Mouse (Mus musculus): ENCODE data around the gene Hepacam2. TPM values are rescaled to one million over a fixed set of nuclear protein-coding genes. Genes with fewer than 3 reads are reported as not detected.

Hepacam2 gene
- total and polyA plus RNA-seq, 2 experiments from 2014 or later: not detected

GRCm38 (mm10) chr6:3485133-3485532 lies 13.0 kb downstream of the Hepacam2 start:
- Histone ChIP-seq H3K36me3 (replicated peaks; ENCODE audit: control insufficient read depth, insufficient read depth, low read length) (no peaks in the 10 kb centered on the region), H3K27ac (ENCODE audit: low read depth) (no peak overlapping the region), H3K27me3 (ENCODE audit: control insufficient read depth, insufficient read depth, low read length) (no peaks in the 10 kb centered on the region), H3K9ac (replicated peaks; ENCODE audit: low read depth, low read length) (no peak overlapping the region), H3K4me3 (ENCODE audit: low read depth, low read length) (no peak overlapping the region), H3K9me3 (replicated peaks; ENCODE audit: control insufficient read depth, low read length) (no peaks in the 10 kb centered on the region), H3K4me2 (ENCODE audit: low read depth, low read length) (no peak overlapping the region), H3K4me1 (ENCODE audit: control insufficient read depth, insufficient read depth) (no peaks in the 10 kb centered on the region)
- no peak for ATAC-seq (ENCODE audit: insufficient read depth, low read depth)
- no peak for DNase-seq (ENCODE audit: low spot score)
- TF ChIP-seq CTCF (IDR thresholded peaks at IDR 0.05; ENCODE audit: low read depth) (no peak), EP300 (IDR thresholded peaks at IDR 0.05; ENCODE audit: low read depth) (no peak)
- WGBS: 65% methylated on average over 3 of the region's 3 CpGs

GRCm38 (mm10) chr6:3481705-3482104 lies 16.4 kb downstream of the Hepacam2 start:
- Histone ChIP-seq H3K27me3 (ENCODE audit: control insufficient read depth, insufficient read depth, low read length) (no peaks in the 10 kb centered on the region), H3K9me3 (replicated peaks; ENCODE audit: control insufficient read depth, low read length) (no peaks in the 10 kb centered on the region), H3K4me2 (ENCODE audit: low read depth, low read length) (no peak overlapping the region), H3K27ac (ENCODE audit: low read depth) (no peak overlapping the region), H3K9ac (replicated peaks; ENCODE audit: low read depth, low read length) (no peak overlapping the region), H3K36me3 (replicated peaks; ENCODE audit: control insufficient read depth, insufficient read depth, low read length) (no peaks in the 10 kb centered on the region), H3K4me3 (ENCODE audit: low read depth, low read length) (no peak overlapping the region), H3K4me1 (ENCODE audit: control insufficient read depth, insufficient read depth) (no peaks in the 10 kb centered on the region)
- no peak for DNase-seq (ENCODE audit: low spot score)
- TF ChIP-seq EP300 (IDR thresholded peaks at IDR 0.05; ENCODE audit: low read depth): no peak
- TF ChIP-seq CTCF (IDR thresholded peaks at IDR 0.05; ENCODE audit: low read depth): no peak
- WGBS: 55% methylated on average over 3 of the region's 3 CpGs
- no peak for ATAC-seq (ENCODE audit: insufficient read depth, low read depth)

GRCm38 (mm10) chr6:3479853-3480252 lies 18.2 kb downstream of the Hepacam2 start:
- TF ChIP-seq CTCF (IDR thresholded peaks at IDR 0.05; ENCODE audit: low read depth) (no peak), EP300 (IDR thresholded peaks at IDR 0.05; ENCODE audit: low read depth) (no peak)
- H3K4me2 ChIP-seq (ENCODE audit: low read depth, low read length): no peak overlapping the region
- no peak overlapping the region for H3K9ac ChIP-seq (replicated peaks; ENCODE audit: low read depth, low read length)
- H3K9me3 ChIP-seq (replicated peaks; ENCODE audit: control insufficient read depth, low read length): no peaks in the 10 kb centered on the region
- no peak overlapping the region for H3K4me3 ChIP-seq (ENCODE audit: low read depth, low read length)
- ATAC-seq (ENCODE audit: insufficient read depth, low read depth): no peak
- H3K36me3 ChIP-seq (replicated peaks; ENCODE audit: control insufficient read depth, insufficient read depth, low read length): no peaks in the 10 kb centered on the region
- H3K27ac ChIP-seq (ENCODE audit: low read depth): no peak overlapping the region
- DNase-seq (ENCODE audit: low spot score): no peak
- WGBS: 75% methylated on average over 5 of the region's 5 CpGs
- H3K27me3 ChIP-seq (ENCODE audit: control insufficient read depth, insufficient read depth, low read length): no peaks in the 10 kb centered on the region
- no peaks in the 10 kb centered on the region for H3K4me1 ChIP-seq (ENCODE audit: control insufficient read depth, insufficient read depth)

GRCm38 (mm10) chr6:3476299-3476698 lies 21.8 kb downstream of the Hepacam2 start:
- no peak overlapping the region for H3K9ac ChIP-seq (replicated peaks; ENCODE audit: low read depth, low read length)
- no peak overlapping the region for H3K4me3 ChIP-seq (ENCODE audit: low read depth, low read length)
- no peaks in the 10 kb centered on the region for H3K27me3 ChIP-seq (ENCODE audit: control insufficient read depth, insufficient read depth, low read length)
- no peaks in the 10 kb centered on the region for H3K36me3 ChIP-seq (replicated peaks; ENCODE audit: control insufficient read depth, insufficient read depth, low read length)
- H3K4me2 ChIP-seq (ENCODE audit: low read depth, low read length): no peak overlapping the region
- 53% methylated on average over 2 of the region's 2 CpGs for WGBS
- no peak for DNase-seq (ENCODE audit: low spot score)
- no peak overlapping the region for H3K27ac ChIP-seq (ENCODE audit: low read depth)
- no peaks in the 10 kb centered on the region for H3K9me3 ChIP-seq (replicated peaks; ENCODE audit: control insufficient read depth, low read length)
- TF ChIP-seq CTCF (IDR thresholded peaks at IDR 0.05; ENCODE audit: low read depth): no peak
- TF ChIP-seq EP300 (IDR thresholded peaks at IDR 0.05; ENCODE audit: low read depth): no peak
- no peaks in the 10 kb centered on the region for H3K4me1 ChIP-seq (ENCODE audit: control insufficient read depth, insufficient read depth)
- no peak for ATAC-seq (ENCODE audit: insufficient read depth, low read depth)

- no peak overlapping the region for H3K4me3 ChIP-seq (ENCODE audit: low read depth, low read length)
- H3K4me1 ChIP-seq (ENCODE audit: control insufficient read depth, insufficient read depth): no peaks in the 10 kb centered on the region
- no peak overlapping the region for H3K27ac ChIP-seq (ENCODE audit: low read depth)
- no peak overlapping the region for H3K9ac ChIP-seq (replicated peaks; ENCODE audit: low read depth, low read length)
- ATAC-seq (ENCODE audit: insufficient read depth, low read depth) (no peak), DNase-seq (ENCODE audit: low spot score) (no peak)
- WGBS: 69% methylated on average over 2 of the region's 2 CpGs
- H3K36me3 ChIP-seq (replicated peaks; ENCODE audit: control insufficient read depth, insufficient read depth, low read length): no peaks in the 10 kb centered on the region
- H3K4me2 ChIP-seq (ENCODE audit: low read depth, low read length): no peak overlapping the region
- H3K9me3 ChIP-seq (replicated peaks; ENCODE audit: control insufficient read depth, low read length): no peaks in the 10 kb centered on the region
- TF ChIP-seq EP300 (IDR thresholded peaks at IDR 0.05; ENCODE audit: low read depth) (no peak), CTCF (IDR thresholded peaks at IDR 0.05; ENCODE audit: low read depth) (no peak)
- no peaks in the 10 kb centered on the region for H3K27me3 ChIP-seq (ENCODE audit: control insufficient read depth, insufficient read depth, low read length)
Observed at GRCm38 (mm10) chr6:3470706-3471105, 27.4 kb downstream of the Hepacam2 start.

- TF ChIP-seq CTCF (IDR thresholded peaks at IDR 0.05; ENCODE audit: low read depth): no peak
- no peak for TF ChIP-seq EP300 (IDR thresholded peaks at IDR 0.05; ENCODE audit: low read depth)
- no peaks in the 10 kb centered on the region for H3K4me1 ChIP-seq (ENCODE audit: control insufficient read depth, insufficient read depth)
- no peak overlapping the region for H3K4me2 ChIP-seq (ENCODE audit: low read depth, low read length)
- no peak for DNase-seq (ENCODE audit: low spot score)
- no peaks in the 10 kb centered on the region for H3K27me3 ChIP-seq (ENCODE audit: control insufficient read depth, insufficient read depth, low read length)
- H3K4me3 ChIP-seq (ENCODE audit: low read depth, low read length): no peak overlapping the region
- no peak for ATAC-seq (ENCODE audit: insufficient read depth, low read depth)
- no peaks in the 10 kb centered on the region for H3K9me3 ChIP-seq (replicated peaks; ENCODE audit: control insufficient read depth, low read length)
- 26% methylated on average over 1 of the region's 1 CpGs for WGBS
- H3K9ac ChIP-seq (replicated peaks; ENCODE audit: low read depth, low read length): no peak overlapping the region
- no peaks in the 10 kb centered on the region for H3K36me3 ChIP-seq (replicated peaks; ENCODE audit: control insufficient read depth, insufficient read depth, low read length)
- H3K27ac ChIP-seq (ENCODE audit: low read depth): no peak overlapping the region
Observed at GRCm38 (mm10) chr6:3468627-3469026, 29.5 kb downstream of the Hepacam2 start.

Data from heart, postnatal 0 days (tissue).